Mouse (Mus musculus) stomach, embryonic 14.5 days (tissue): ENCODE data around the gene Nrg3. TPM values are rescaled to one million over a fixed set of nuclear protein-coding genes. Genes with fewer than 3 reads are reported as not detected.

ENCODE experiments used
- ATAC-seq: fragments of 200-750 bp; cut with Nextera tagmentation; 2 replicates; pipeline ENCODE4 v1.8.0; 2017; ENCODE audit warnings: low read depth, moderate TSS enrichment; ENCODE audit not compliant: insufficient number of reproducible peaks, insufficient read depth, low FRiP score
- H3K27ac ChIP-seq: fragments of 300-500 bp; sonication (generic); 2 replicates; pipeline ENCODE4 v1.5.1; 2014; ENCODE audit warnings: mild to moderate bottlenecking, low read length, moderate library complexity, mixed read lengths
- H3K27me3 ChIP-seq: fragments of 300-500 bp; sonication (generic); 2 replicates; pipeline ENCODE4 v1.6.1; 2014; ENCODE audit warnings: low read length, control low read depth, mixed read lengths; ENCODE audit not compliant: control insufficient read depth, insufficient read depth
- H3K36me3 ChIP-seq: fragments of 300-500 bp; sonication (generic); 2 replicates; pipeline ENCODE4 v1.6.1; 2014; ENCODE audit warnings: mild to moderate bottlenecking, control low read depth, low read length, moderate library complexity, mixed read lengths; ENCODE audit not compliant: control insufficient read depth, insufficient read depth
- H3K4me1 ChIP-seq: fragments of 300-500 bp; sonication (generic); 2 replicates; pipeline ENCODE4 v1.6.1; 2014; ENCODE audit warnings: low read length, control low read depth, mixed read lengths; ENCODE audit not compliant: control insufficient read depth, insufficient read depth
- H3K4me2 ChIP-seq: fragments of 300-500 bp; sonication (generic); replicated peaks from 2 replicates; pipeline ENCODE4 v1.6.1; 2014; ENCODE audit warnings: low read depth, low read length, control low read depth
- H3K4me3 ChIP-seq: fragments of 300-500 bp; sonication (generic); 2 replicates; pipeline ENCODE4 v1.5.1; 2014; ENCODE audit warnings: low read depth, low read length, control low read depth
- H3K9ac ChIP-seq: fragments of 300-500 bp; sonication (generic); replicated peaks from 2 replicates; pipeline ENCODE4 v1.6.1; 2014; ENCODE audit warnings: low read depth, mild to moderate bottlenecking, control low read depth, low read length, moderate library complexity, mixed read lengths
- H3K9me3 ChIP-seq: fragments of 300-500 bp; sonication (generic); 2 replicates; pipeline ENCODE4 v1.6.1; 2016; ENCODE audit warnings: low read depth, low read length, control low read depth; ENCODE audit not compliant: control insufficient read depth
- WGBS: fragments of 180-500 bp; shearing (Covaris S2); extraction: QIAGEN DNeasy Blood & Tissue Kit; methylation state at CpG from one replicate; pipeline ENCODE4 v1.1.7; 2014; 5-methylcytosine and 5-hydroxymethylcytosine counted together
- polyA plus RNA-seq: library from polyadenylated mRNA; unstranded; fragments of >200 nt; fragmentation: Nextera tagmentation; extraction: Ambion mirVana; gene quantifications from 2 replicates; pipeline ENCODE4 v1.2.1, GENCODE M21; 2014

The Nrg3 gene
- polyA plus RNA-seq, 1 experiment from 2014 or later: 1.1 TPM

DNA sequence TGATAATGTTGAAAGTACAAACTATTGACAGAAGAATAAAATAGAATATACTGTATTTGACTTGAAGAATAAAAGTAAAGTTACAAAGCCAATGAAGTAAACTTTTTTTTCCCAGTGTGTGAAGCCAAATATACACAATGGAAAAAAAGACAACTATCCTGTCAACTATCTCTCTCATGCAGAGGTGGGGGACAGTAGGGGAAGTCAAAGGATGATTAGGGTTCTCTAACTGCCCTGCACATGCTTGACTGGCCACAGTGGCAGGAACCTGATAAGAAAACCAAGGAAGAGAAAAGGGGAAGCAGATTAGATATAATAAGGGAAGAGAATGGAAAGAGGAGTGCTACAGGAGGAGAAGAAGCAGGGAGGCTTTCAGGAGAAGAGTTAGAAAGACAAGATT, 855.9 kb downstream of the Nrg3 start:
- H3K4me1 ChIP-seq: no peaks in the 10 kb centered on the region
- no peaks in the 10 kb centered on the region for H3K36me3 ChIP-seq
- no peak overlapping the region for H3K27ac ChIP-seq
- H3K4me3 ChIP-seq: no peak overlapping the region
- no peak overlapping the region for H3K9ac ChIP-seq
- no peak for ATAC-seq
- no peaks in the 10 kb centered on the region for H3K9me3 ChIP-seq
- H3K4me2 ChIP-seq: no peak overlapping the region
- H3K27me3 ChIP-seq: no peaks in the 10 kb centered on the region

DNA sequence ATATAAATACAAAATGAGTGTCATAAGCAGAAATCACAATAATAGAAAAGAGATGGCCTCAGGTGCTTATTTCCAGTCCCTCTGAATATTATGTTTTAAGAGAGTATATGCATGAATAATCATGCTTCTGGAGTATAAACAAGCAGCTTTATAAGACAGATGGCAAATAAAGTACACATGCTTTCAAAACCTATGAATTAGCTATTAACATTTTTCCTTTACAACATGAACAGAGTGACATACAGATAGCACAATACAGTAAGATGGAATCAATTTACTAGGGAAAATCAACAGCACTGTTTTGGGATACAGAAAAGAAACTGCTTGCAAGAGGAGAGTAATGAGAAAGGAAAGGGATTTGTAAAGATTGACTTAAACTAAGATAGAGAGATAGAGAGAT, 875.2 kb downstream of the Nrg3 start:
- Histone ChIP-seq H3K4me3 (no peak overlapping the region), H3K27me3 (no peaks in the 10 kb centered on the region), H3K27ac (no peak overlapping the region), H3K9me3 (no peaks in the 10 kb centered on the region), H3K4me1 (no peaks in the 10 kb centered on the region), H3K4me2 (no peak overlapping the region), H3K9ac (no peak overlapping the region), H3K36me3 (no peaks in the 10 kb centered on the region)
- no peak for ATAC-seq

DNA sequence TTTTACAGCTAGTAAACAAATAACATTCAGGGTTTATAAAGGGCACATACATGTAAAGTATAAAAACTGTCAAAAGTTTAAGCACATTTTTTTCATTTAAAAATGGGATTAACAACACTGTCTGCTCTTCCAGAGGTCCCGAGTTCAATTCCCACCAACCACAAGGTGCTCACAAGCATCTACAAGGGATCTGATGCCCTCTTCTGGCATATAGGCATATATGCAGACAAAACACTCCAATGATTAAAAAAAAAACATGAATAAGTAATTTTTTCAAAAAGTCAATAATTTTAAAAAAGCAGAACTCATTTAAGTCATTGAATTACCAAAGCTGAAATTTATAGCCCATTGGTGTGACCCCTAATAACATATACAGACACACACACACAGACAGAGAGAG, 878.6 kb downstream of the Nrg3 start:
- WGBS: 90% methylated on average over 1 of the region's 1 CpGs
- ATAC-seq: no peak
- Histone ChIP-seq H3K4me1 (no peaks in the 10 kb centered on the region), H3K27ac (no peak overlapping the region), H3K36me3 (no peaks in the 10 kb centered on the region), H3K9ac (no peak overlapping the region), H3K27me3 (no peaks in the 10 kb centered on the region), H3K4me2 (no peak overlapping the region), H3K4me3 (no peak overlapping the region), H3K9me3 (no peaks in the 10 kb centered on the region)

GRCm38 (mm10) chr14:38576796-38577195, 896.1 kb downstream of the Nrg3 start:
- Histone ChIP-seq H3K9ac (no peak overlapping the region), H3K27me3 (no peaks in the 10 kb centered on the region), H3K4me1 (no peaks in the 10 kb centered on the region), H3K36me3 (no peaks in the 10 kb centered on the region), H3K9me3 (no peaks in the 10 kb centered on the region), H3K4me2 (no peak overlapping the region), H3K27ac (no peak overlapping the region), H3K4me3 (no peak overlapping the region)
- WGBS: 88% methylated on average over 3 of the region's 3 CpGs
- no peak for ATAC-seq

- no peaks in the 10 kb centered on the region for H3K4me1 ChIP-seq
- H3K9ac ChIP-seq: no peak overlapping the region
- no peak overlapping the region for H3K4me2 ChIP-seq
- no peak overlapping the region for H3K4me3 ChIP-seq
- H3K9me3 ChIP-seq: no peaks in the 10 kb centered on the region
- WGBS: 74% methylated on average over 1 of the region's 1 CpGs
- H3K27me3 ChIP-seq: no peaks in the 10 kb centered on the region
- no peak for ATAC-seq
- no peak overlapping the region for H3K27ac ChIP-seq
- H3K36me3 ChIP-seq: no peaks in the 10 kb centered on the region
Observed at GRCm38 (mm10) chr14:38568184-38568583, 904.7 kb downstream of the Nrg3 start.

GRCm38 (mm10) chr14:38566182-38566581, 906.7 kb downstream of the Nrg3 start:
- no peak overlapping the region for H3K9ac ChIP-seq
- WGBS: 94% methylated on average over 3 of the region's 3 CpGs
- no peak overlapping the region for H3K27ac ChIP-seq
- no peaks in the 10 kb centered on the region for H3K4me1 ChIP-seq
- no peaks in the 10 kb centered on the region for H3K9me3 ChIP-seq
- H3K4me3 ChIP-seq: no peak overlapping the region
- H3K36me3 ChIP-seq: no peaks in the 10 kb centered on the region
- H3K27me3 ChIP-seq: no peaks in the 10 kb centered on the region
- no peak overlapping the region for H3K4me2 ChIP-seq
- no peak for ATAC-seq

- Histone ChIP-seq H3K9ac (no peak overlapping the region), H3K9me3 (no peaks in the 10 kb centered on the region), H3K4me1 (no peaks in the 10 kb centered on the region), H3K27me3 (no peaks in the 10 kb centered on the region), H3K4me3 (no peak overlapping the region), H3K36me3 (no peaks in the 10 kb centered on the region), H3K27ac (no peak overlapping the region), H3K4me2 (no peak overlapping the region)
- WGBS: 67% methylated on average over 1 of the region's 1 CpGs
- ATAC-seq: no peak
Observed at GRCm38 (mm10) chr14:38554636-38555035, 918.3 kb downstream of the Nrg3 start.

DNA sequence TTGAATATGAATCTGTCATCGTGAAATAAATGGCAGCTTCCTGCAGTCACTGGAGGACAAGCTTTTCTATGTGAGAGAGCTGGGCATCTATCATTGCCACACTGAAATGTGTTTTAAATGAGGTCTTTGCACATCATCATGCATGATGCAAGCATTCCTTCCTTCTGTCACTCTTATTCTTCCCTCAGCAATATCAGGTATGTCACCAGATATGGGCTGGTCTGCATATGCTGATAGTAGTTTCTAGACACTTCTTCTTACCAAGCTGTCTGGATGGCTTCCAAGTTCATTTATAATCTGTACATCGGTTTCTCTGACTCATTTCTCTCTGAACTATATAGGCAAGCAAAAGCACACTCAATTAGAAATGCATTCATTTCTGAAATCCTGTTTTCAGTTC, 925.6 kb downstream of the Nrg3 start:
- H3K4me3 ChIP-seq: no peak overlapping the region
- no peak overlapping the region for H3K27ac ChIP-seq
- no peak overlapping the region for H3K4me2 ChIP-seq
- ATAC-seq: no peak
- WGBS: 61% methylated on average over 2 of the region's 2 CpGs
- H3K9ac ChIP-seq: no peak overlapping the region
- H3K9me3 ChIP-seq: no peaks in the 10 kb centered on the region
- H3K36me3 ChIP-seq: no peaks in the 10 kb centered on the region
- H3K4me1 ChIP-seq: no peaks in the 10 kb centered on the region
- H3K27me3 ChIP-seq: no peaks in the 10 kb centered on the region

DNA sequence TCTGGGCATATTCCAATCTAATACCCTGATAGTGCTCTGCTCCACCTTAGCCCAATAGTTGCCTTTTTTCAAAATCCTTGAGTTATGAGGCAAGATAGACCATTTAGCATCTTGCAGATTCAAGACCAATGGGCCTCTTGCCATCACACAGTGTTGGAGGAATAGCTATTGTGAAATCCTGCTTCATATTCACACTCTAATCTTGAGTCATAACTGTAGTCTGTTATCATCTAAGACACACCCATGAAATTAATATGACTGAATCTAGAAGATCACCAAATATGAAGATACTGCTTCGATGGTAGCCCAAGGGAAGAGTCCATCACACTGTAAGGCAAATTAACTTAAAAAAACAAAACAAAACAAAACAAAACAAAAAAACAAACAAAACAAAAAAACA, 937.7 kb downstream of the Nrg3 start:
- H3K9me3 ChIP-seq: no peaks in the 10 kb centered on the region
- WGBS: 90% methylated on average over 1 of the region's 1 CpGs
- no peak for ATAC-seq
- no peaks in the 10 kb centered on the region for H3K4me1 ChIP-seq
- H3K9ac ChIP-seq: no peak overlapping the region
- H3K27ac ChIP-seq: no peak overlapping the region
- no peak overlapping the region for H3K4me2 ChIP-seq
- no peak overlapping the region for H3K4me3 ChIP-seq
- H3K36me3 ChIP-seq: no peaks in the 10 kb centered on the region
- no peaks in the 10 kb centered on the region for H3K27me3 ChIP-seq
